Mouse (Mus musculus) WW6 (cell line): ENCODE data around the gene Rps26.
"Not testable (repeated sequence)": the region's sequence is repeated elsewhere in the genome, so short reads cannot be mapped to it uniquely, and the experiment has no call there.

Source experiments
- DNase-seq: peaks from one replicate; pipeline ENCODE4 v3.0.0-alpha.2; 2013; ENCODE audit warnings: low read depth, low spot score

Rps26 gene

GRCm38 (mm10) chr10:128641871-128642270, 15.3 kb upstream of the Rps26 start:
- DNase-seq, result no peak

- DNase-seq, result no peak
Observed at GRCm38 (mm10) chr10:128640891-128641290, 14.3 kb upstream of the Rps26 start.

DNA sequence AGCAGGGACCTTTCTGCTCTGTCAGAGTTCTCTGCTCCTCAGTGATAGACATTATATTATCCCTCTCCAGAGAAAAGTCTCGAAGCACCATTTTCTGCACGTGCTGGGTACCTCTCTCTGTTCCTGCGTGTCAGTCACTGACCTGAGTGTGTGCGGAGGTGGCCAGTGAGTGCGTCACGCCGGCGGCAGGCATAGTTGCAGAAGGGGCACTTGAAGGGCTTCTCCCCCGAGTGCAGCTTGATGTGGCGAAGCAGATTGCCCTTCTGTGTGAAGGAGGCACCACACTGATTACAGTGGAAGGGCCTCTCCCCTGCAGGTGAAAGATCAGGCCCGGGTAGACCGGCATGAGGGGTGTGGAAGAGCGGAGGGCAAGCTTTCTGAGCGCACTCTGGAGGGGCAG, 13.5 kb upstream of the Rps26 start:
- no peak for DNase-seq

GRCm38 (mm10) chr10:128637011-128637410, 10.5 kb upstream of the Rps26 start:
- DNase-seq, result no peak

GRCm38 (mm10) chr10:128636561-128636960, 10.0 kb upstream of the Rps26 start:
- DNase-seq, result no peak

- DNase-seq, result no peak
Observed at GRCm38 (mm10) chr10:128635697-128636096, 9.2 kb upstream of the Rps26 start.

DNA sequence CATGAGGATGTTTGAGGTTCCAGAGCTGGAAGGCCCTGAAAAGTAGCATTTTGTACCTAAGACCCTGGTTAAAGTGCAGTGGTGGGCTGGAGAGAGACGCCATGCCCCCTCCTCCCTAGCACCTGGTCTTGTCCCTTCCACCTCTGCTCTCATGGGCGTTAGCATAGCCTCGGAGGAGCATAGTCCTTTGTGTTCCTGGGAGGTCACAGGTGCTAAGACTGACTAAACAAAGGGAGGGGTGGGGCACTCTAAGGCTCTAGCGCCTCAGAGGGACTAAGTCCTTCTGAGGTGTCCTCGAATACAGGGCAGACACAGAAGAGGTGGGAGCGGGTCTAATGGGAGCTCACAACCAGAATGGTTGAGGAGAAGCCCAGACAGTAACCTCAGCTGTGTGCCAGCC, 5.0 kb upstream of the Rps26 start:
- no peak for DNase-seq

- DNase-seq, result not testable (repeated sequence)
Observed at GRCm38 (mm10) chr10:128630306-128630705, 3.8 kb upstream of the Rps26 start.

DNA sequence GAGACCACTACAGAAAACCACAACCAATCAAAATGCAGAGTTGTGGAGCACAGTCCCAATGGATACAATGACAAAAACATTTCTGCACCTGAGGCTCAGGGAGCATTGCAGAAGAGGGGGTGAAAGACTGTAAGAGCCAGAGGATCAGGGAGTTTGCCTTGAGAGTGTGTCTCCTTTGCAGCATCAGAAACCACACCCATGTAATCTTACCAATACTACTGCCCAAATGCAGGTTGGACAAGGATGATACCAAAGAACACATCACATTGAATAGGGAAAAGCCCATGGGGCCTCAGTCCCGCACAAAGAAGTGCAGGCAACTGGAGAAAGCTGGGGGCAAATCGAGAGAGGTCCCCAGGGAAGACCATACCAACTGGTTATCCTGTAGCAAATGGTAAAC, 3.2 kb upstream of the Rps26 start:
- DNase-seq, result no peak

DNA sequence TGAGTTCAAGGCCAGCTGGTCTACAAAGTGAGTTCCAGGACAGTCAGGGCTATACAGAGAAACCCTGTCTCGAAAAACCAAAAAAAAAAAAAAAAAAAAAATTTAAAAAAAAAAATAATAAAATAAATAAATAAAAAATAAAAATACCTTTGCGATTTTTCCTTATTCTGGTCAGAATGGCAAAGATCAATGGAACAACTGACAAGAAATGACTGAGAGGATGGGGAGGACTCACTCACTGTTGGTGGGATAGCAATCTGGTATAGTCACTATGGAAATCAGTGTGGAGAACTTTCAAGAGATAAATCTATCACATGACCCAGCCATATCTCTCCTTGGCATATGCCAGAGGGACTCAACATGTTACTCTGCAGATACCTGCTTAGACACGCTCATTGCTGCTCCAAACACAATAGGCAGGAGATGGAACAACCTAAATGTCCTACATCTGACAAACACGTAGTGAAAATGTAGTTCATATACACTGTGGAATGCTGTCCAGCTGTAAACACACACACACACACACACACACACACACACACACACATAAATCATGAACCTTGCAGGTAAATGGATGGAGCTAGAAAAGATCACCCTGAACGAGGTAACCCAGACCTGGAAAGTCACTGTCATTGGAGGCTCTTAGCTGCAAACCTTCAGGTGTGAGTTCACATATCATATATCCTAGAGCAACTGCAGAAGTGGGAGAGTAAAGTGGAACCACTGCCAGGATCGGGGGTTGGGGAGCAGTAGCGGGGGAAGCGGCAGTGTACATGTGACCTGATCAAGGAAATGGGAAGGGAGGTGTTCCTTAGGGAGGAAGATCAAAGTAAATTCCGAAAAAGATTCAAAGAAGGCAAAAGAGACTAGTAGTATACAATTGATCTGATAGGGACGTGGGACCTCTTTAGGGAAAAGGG, 1.1 kb upstream of the Rps26 start:
- DNase-seq, result no peak

DNA sequence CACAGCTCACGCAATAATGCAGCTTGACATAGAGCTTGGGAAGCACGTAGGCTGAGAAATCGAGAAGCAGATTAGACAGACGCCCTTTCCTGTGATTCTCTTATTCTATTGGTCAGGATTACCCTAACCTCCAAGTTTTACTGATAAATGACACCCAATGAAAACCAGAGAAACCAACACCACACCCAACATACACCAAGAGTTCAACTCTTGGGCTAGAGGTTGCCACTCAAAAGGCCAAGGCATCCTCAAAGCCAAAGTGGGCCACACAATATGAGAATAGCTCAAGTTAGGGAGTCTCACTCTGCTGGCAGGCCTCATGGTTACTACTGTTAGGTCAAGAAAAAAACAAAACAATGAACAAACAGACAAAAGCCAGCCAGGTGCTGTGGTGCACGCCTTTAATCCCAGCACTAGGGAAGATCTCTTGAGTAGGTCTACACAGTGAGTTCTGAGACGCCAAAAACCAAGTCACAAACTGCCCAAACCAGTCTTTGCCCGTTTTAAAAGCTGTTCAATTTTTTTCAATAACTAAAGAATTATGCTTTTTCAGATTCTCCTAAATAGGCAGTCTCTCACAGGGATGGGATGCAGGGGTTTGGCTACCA, 1.2 kb downstream of the Rps26 start:
- DNase-seq, result no peak

DNA sequence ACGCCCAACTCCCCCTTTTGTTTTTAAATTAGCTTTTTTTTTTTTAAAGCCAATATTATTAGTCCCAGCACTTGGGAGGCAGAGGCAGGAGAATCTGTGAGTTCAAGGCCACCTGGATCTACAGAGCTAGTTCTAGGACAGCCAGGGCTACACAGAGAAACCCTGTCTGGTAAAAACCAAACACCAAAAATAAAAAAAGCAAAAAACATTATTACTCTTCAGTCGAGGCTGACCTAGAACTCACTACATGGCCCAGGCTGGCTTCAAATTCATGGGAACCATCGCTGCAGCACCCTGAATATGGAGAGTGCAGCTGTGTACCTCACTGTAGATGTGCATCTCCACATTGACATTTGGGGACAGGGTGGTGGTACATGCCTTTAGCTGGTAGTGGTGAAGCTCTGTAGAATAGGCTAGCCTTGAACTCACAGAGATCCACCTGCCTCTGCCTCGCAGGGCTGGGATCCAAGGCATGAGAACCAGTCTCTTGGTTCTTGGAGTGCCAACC, 3.4 kb downstream of the Rps26 start:
- not testable (repeated sequence) for DNase-seq

GRCm38 (mm10) chr10:128622702-128623101, 3.8 kb downstream of the Rps26 start:
- DNase-seq, result no peak

DNA sequence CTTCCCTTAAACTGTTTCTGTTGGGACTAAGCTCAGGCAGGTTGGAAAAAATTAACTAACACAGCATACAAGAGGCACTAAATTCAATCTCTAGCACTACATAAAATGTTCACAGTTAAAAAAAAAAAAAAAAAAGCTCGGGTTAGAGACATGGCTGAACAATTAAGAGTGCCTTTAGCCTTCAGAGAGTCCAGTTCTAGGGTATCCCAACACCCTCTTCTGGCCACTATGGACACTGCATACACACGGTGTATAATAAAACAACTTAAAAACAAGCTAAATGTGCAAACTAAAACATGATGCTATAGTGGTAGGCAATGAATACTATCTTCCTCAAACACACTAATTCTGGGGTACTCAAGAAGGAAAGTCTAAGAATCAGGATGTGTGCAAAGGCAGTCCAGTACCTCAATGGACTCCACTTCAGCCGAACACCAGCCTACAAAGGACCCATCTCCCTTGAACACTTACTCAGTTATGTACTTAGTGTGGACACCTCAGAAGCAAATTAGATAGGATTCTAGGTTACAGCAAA, 4.5 kb downstream of the Rps26 start:
- DNase-seq, result no peak

GRCm38 (mm10) chr10:128620241-128620640, 6.3 kb downstream of the Rps26 start:
- DNase-seq, result no peak

DNA sequence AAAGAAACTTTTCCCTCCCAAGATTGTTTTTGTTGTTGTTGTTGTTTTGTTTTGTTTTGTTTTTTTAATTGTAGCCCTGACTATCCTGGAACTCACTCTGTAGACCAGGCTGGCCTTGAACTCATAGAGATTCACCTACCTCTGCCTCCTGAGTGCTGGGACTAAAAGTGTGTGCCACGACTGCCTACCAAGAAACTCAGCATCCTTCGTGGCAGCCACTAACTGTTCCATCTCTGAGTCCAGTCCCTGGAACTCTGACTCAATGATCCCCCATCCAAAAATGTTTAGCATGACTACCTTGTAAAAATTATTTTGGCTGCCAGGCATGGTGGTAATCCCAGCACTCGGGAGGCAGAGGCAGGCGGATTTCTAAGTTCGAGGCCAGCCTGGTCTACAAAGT, 7.4 kb downstream of the Rps26 start:
- DNase-seq, result not testable (repeated sequence)

DNA sequence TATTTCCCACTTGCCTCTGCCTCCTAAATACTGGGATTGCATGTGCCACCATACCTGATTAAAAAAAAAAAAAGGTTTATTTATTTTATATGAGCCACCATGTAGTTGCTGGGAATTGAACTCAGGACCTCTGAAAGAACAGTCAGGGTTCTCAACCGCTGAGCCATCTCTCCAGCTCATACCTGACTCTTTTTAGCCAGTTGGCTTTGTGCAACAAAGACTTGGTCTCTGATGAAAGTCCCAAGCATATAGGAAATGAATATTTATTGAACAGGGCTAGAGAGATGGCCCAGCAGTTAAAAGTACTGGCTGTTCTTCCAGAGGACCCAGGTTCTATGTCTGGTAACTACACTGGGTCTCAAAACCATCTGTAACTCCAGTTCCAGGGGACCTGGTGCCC, 8.0 kb downstream of the Rps26 start:
- no peak for DNase-seq

- DNase-seq, result not testable (repeated sequence)
Observed at GRCm38 (mm10) chr10:128615798-128616448, 10.6 kb downstream of the Rps26 start.

DNA sequence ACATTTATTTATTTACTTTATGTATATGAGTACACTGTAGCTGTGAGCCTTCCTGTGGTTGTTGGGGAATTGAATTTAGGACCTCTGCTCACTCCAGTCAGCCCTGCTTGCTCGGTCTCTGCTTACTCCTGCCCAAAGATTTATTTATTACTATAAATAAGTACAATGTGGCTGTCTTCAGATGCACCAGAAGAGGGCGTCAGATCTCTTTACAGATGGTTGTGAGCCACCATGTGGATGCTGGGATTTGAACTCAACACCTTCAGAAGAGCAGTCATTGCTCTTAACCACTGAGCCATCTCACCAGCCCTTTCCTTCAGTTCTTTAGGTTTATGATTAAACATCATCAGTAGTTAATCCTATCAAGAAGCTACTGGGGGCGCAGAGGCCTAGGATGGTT, 11.6 kb downstream of the Rps26 start:
- DNase-seq, result no peak

GRCm38 (mm10) chr10:128613820-128614219, 12.7 kb downstream of the Rps26 start:
- not testable (repeated sequence) for DNase-seq

- no peak for DNase-seq
Observed at GRCm38 (mm10) chr10:128613154-128613440, 13.4 kb downstream of the Rps26 start.

DNA sequence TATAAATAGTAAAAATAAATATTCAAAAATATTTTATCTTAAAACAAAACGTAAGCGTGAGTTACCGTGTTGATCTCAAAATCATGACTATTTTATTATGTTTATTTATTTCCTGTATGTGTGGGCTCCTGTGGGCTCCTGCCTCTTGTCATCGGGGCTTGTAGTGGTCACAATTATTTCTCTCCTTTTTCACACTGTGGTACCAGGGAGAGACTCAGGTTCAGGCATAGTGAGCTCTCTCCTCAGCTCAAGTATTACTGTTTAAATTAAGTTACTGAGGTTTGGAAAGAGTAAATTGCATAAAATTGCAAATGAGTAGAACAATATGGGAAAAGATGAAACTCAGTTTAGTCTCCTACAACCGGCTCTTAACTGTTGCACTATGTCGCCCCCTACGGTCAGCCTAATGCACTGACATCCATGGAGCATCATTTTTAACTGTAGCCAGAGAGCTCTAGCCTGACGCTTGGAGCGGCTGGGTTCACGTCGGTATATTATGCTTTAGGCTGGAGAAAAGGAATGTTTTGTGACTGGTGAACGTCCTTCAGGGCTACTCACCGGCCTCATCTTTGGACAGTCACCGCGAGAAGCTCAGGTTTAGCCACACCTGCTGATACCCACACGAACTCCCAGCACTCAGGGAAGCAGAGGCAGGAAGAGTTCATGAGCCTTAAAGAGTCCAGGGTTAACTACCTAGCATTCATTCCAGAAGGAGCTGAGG, 14.0 kb downstream of the Rps26 start:
- no peak for DNase-seq
